Mouse (Mus musculus): Measurements from ENCODE around the gene Prdm16.

- TF ChIP-seq MYOG (IDR thresholded peaks at IDR 0.05; ENCODE audit: control insufficient read depth in 1 of 3, insufficient read depth in 1 of 3, insufficient read length in 2 of 3, low read depth in 2 of 3) (no peak), MYOD1 (IDR thresholded peaks at IDR 0.05; ENCODE audit: control insufficient read depth in 1 of 3, insufficient read length in 2 of 3, low read depth in 2 of 3) (no peak), POLR2A (IDR thresholded peaks at IDR 0.05; ENCODE audit: insufficient read length, low read depth) (no peak), TCF12 (IDR thresholded peaks at IDR 0.05; ENCODE audit: insufficient read depth, poor library complexity, severe bottlenecking) (no peak), MAX (IDR thresholded peaks at IDR 0.05; ENCODE audit: low read depth) (no peak), USF1 (IDR thresholded peaks at IDR 0.05; ENCODE audit: low read depth) (no peak), CEBPB (IDR thresholded peaks at IDR 0.05; ENCODE audit: insufficient read depth, poor library complexity, severe bottlenecking) (no peak), SRF (IDR thresholded peaks at IDR 0.05; ENCODE audit: control insufficient read depth, insufficient read length, low read depth) (no peak), E2F4 (IDR thresholded peaks at IDR 0.05; ENCODE audit: insufficient read depth) (no peak), POLR2AphosphoS2 (IDR thresholded peaks at IDR 0.05; ENCODE audit: insufficient read length, low read depth) (no peak), TCF3 (IDR thresholded peaks at IDR 0.05; ENCODE audit: insufficient read length, low read depth) (no peak)
Observed at GRCm38 (mm10) chr4:154598357-154598756, 38.3 kb downstream of the Prdm16 start.

All from myocyte (in vitro differentiated cells).